Mouse (Mus musculus) heart, postnatal 0 days (tissue): Measurements from ENCODE around the gene Bglap.
A peak's percentile ranks its signal among the peaks of the same experiment; 100 is the strongest.
"Not testable (repeated sequence)": the region's sequence is repeated elsewhere in the genome, so short reads cannot be mapped to it uniquely, and the experiment has no call there.

Source experiments
- CTCF ChIP-seq: IDR thresholded peaks from 2 replicates; pipeline ENCODE4 v1.5.1; 2016; ENCODE audit warnings: antibody characterized with exemption, control low read depth, low read depth
- EP300 ChIP-seq: IDR thresholded peaks from 2 replicates; pipeline ENCODE4 v1.6.1; 2016; ENCODE audit warnings: antibody characterized with exemption, low read depth

GRCm38 (mm10) chr3:88428639-88429038 lies 44.4 kb upstream of the Bglap start:
- TF ChIP-seq CTCF, result peak; percentile 37
- TF ChIP-seq EP300, result not testable (repeated sequence)
